Mouse (Mus musculus): ENCODE measurements around the gene Rnpepl1. TPM values are rescaled to one million over a fixed set of nuclear protein-coding genes. Genes with fewer than 3 reads are reported as not detected.

The Rnpepl1 gene
- polyA plus RNA-seq (2012; rRNA removed), result 13.7 and 15.5 TPM in 2 replicates

DNA sequence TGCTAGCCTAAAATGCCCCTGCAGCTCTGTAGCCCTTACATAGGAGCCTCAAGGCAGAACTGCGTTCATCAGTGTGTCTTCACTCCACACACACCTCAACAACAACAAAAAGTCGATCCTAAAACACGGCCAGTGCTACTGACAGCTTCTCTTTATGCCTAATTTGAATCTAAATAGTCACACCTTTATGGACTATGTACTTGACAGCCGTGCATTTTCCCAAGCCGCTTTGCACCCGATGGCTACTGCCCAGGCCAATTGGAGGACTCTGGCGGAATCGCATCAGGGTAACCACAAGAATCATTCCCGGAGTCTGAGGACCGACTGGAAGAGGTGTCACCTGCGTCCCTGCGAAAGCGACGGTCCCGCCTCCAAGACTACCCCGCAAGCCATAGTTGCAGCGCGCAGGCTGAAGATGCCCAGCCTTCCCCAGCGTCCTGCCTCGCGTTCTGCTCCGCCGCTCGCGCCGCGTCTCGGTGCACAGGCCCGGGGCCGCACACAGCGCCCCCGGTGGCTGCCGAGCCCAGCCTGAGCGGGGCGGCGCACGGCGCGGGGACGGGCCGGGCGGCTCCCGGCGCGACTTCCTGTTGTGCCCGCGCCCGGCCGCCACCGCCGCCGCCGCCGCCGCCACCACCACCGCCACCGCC, at the start of gene Rnpepl1:
TSS of gene Rnpepl1 (plus strand) at position 545 of the 647 bp plus-strand sequence.

DNA sequence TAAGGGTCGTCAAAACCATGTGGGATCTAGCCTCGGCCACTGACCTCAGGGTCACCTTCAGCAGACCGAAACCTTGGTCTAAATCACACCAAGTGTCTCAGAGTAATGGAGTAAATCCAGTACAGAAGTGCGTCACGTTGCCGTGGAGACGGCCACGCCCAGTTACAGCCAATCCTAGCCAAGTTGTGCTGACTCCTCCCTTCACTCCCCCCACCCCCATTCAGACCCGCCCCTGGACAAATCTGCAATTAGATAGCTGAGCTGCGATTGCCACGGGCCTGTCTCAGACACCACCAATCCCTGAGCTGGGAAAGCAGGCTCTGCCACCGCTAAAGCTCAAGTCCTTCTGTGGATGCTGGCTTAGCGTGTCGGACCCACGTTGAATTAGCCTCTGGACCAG, 7.8 kb upstream of the Rnpepl1 start, which contains the start of gene Ankmy1:
TSS of gene Ankmy1 (minus strand) at position 121 of the 400 bp plus-strand sequence.

DNA sequence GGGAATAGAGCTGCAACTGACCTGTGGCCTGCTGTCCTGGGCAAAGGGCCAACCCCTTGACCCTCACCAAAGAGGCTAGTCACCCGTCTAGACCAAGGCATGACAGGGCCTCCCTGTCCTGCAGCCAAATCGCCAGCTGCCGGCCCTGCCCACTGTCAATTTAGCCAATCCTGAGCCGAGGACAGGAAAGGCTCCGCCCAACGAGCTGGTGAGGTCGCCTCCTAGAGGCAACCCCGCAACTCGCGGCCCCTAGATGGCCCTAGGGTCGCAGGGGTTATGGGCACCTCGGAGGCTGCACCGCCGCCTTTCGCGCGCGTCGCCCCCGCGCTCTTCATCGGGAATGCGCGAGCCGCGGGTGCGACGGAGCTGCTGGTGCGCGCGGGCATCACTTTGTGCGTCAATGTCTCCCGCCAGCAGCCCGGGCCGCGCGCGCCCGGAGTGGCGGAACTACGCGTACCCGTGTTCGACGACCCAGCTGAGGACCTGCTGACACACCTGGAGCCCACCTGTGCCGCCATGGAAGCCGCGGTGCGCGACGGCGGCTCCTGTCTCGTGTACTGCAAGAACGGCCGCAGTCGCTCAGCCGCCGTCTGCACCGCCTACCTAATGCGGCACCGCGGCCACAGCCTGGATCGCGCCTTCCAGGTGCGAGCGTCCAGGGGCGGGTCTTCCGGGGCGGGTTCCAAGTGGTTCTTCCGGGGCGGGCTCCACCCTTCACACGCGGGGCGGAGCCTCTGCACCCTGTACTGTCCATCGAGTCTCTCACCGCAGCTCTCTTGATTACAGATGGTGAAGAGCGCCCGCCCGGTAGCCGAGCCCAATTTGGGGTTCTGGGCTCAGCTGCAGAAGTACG, 3.6 kb upstream of the Rnpepl1 start, which contains the start of gene Dusp28:
TSS of gene Dusp28 (plus strand) at position 203 of the 853 bp plus-strand sequence.

DNA sequence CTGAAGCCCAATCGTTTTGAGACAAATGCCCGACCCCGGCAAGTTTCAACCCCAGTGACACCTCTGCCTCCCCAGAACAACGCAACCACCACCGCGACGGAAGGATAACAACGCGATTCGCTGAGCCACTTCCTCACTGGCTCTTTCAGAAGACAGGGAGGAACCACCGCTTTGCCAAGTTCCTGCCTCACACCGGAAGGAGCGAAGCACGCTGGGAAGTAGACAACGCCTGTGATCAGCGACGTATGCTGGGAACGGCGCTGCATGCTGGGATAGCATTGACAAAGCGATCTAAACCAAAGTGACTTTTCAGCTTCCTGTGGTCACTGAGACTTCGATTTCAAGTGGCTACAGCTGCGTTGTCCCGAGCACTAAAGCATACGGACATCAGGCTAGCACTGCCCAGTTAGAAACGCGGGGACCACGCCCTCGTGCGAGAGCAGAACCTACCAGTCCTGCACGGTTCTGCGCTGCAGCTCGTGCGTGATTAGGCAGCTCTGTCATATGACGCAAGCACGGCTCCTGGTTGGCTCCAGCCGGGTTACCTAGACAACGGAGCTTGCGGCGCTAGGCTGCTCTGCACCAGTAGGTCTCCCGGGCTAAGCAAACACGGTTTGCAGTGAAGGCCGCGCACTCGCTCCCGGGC, 23.7 kb downstream of the Rnpepl1 start, which contains the start of gene Capn10:
TSS of gene Capn10 (plus strand) at position 195 of the 646 bp plus-strand sequence.

DNA sequence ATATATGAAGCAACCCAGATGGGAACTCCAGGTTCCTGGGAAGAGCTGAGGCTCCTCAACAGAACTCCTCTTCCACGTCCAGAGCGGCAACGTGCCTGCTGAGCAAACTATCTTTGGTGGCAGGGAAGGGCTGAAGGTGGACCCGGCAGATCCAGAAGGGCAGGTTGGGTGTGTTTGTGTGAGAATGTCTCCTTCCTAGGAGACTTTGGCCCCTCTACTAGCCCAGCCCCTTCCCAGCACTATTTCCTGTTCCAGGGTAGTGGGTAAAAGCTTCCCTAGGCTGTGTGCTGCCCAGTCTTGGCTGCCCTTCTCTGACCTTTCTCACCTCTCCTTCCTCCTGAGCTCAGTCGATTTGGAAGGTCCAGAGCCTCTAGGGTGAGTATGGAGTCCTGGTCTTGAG, 40.0 kb downstream of the Rnpepl1 start, which contains the start of gene Gpr35:
TSS of gene Gpr35 (plus strand) at position 259 of the 400 bp plus-strand sequence.

Other genes starting within 250 kb of the Rnpepl1 start
- gene Gpc1, start 79.1 kb upstream of the Rnpepl1 start, polyA plus RNA-seq (2012; rRNA removed), result 1.8 and 2.3 TPM in 2 replicates
- gene Ankmy1, start 7.9 kb upstream of the Rnpepl1 start, polyA plus RNA-seq (2012; rRNA removed), result 0.01 and 0.03 TPM in 2 replicates
- 14.2 and 15.5 TPM in 2 replicates for gene Dusp28, start 3.8 kb upstream of the Rnpepl1 start, polyA plus RNA-seq (2012; rRNA removed)
- gene Capn10, start 23.6 kb downstream of the Rnpepl1 start, polyA plus RNA-seq (2012; rRNA removed), result 33.1 and 38.7 TPM in 2 replicates
- gene Gpr35, start 40.1 kb downstream of the Rnpepl1 start, polyA plus RNA-seq (2012; rRNA removed), result 0.67 and 0.88 TPM in 2 replicates
- 0.04 TPM in 1 of 2 replicates, not detected in the other for gene Aqp12, start 95.6 kb downstream of the Rnpepl1 start, polyA plus RNA-seq (2012; rRNA removed)
- 0.07 and 0.10 TPM in 2 replicates for gene Kif1a, start 191.2 kb downstream of the Rnpepl1 start, polyA plus RNA-seq (2012; rRNA removed)
- 41.9 and 61.0 TPM in 2 replicates for gene Agxt, start 224.5 kb downstream of the Rnpepl1 start, polyA plus RNA-seq (2012; rRNA removed)